ENCODE assay signal across 20 mouse cellular contexts in the genomic region with DNA sequence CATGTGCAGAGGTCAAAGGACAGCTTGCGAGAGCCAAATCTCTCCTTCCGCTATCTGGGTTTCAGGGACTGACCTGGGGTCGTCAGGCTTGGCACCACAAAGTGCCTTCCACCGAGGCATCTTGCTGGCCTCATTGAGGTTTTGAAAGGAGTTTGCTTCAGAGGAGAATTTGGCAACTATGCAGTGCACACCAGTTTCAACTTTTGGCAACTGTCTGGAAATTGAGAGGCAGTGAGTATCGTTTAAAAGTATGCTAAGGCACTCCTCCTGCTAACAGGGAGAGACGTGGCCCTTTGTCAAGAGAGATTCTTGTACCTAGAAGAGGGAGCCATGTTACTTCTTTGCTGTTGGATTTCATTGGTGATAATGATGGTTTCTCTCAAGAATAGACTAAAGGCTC. TPM values are rescaled to one million over a fixed set of nuclear protein-coding genes. Genes with fewer than 3 reads are reported as not detected.
DNase-seq lines count a peak whose midpoint lies in the region; TF ChIP-seq lines count a peak whose summit lies in the region.
"Had no signal": no experiment of that assay in that cellular context is flagged by ENCODE, and none has a peak within 500 bp of the region (broad histone marks: within the 10 kb centered on the region; RNA-seq: fewer than 3 reads in every experiment).

No protein-coding gene starts in this region.

- H3K27me3 ChIP-seq in heart, adult 2 months (ENCODE audit: control insufficient read depth, insufficient read depth, low read length): no peaks in the 10 kb centered on the region
- H3K27me3 ChIP-seq: CH12.LX; embryonic facial prominence, embryonic 15.5 days; hindbrain, embryonic 12.5 days had no signal

- H3K79me2 ChIP-seq in heart, adult 2 months (replicated peaks; ENCODE audit: control insufficient read depth, insufficient read depth, low read length): peaks cover 10% of the 10 kb centered on the region

- WGBS in heart, adult 2 months: 45% methylated on average over 6 of the region's 6 CpGs
- WGBS in lung, adult 2 months: 47% methylated on average over 6 of the region's 6 CpGs

- peaks cover 29% of the 10 kb centered on the region for H3K4me1 ChIP-seq in heart, adult 2 months (ENCODE audit: control insufficient read depth, insufficient read depth, low read length)
- H3K4me1 ChIP-seq in lung, adult 2 months (ENCODE audit: control insufficient read depth, insufficient read depth, low read length): peaks cover 48% of the 10 kb centered on the region
- H3K4me1 ChIP-seq: forebrain, embryonic 10.5 days; heart, embryonic 10.5 days; hindbrain, embryonic 12.5 days had no signal

- 0 out of 2 replicates have a peak, but pooled peaks cover 4% of the 10 kb centered on the region for H3K36me3 ChIP-seq in heart, adult 2 months (ENCODE audit: control insufficient read depth, insufficient read depth, low read length)
- H3K36me3 ChIP-seq: embryonic facial prominence, embryonic 15.5 days; hindbrain, embryonic 12.5 days had no signal

- TF ChIP-seq EP300 in heart, adult 2 months (IDR thresholded peaks at IDR 0.05; ENCODE audit: insufficient read depth, low read depth, low read length): no peak

- intact Hi-C loops in heart, adult 2 months (cut with DNase I): no loop called here

- no peak for TF ChIP-seq CTCF in heart, adult 2 months (IDR thresholded peaks at IDR 0.05)
- no peak for TF ChIP-seq CTCF in lung, adult 2 months (IDR thresholded peaks at IDR 0.05; ENCODE audit: insufficient read depth, low read length)

- H3K4me3 ChIP-seq in heart, adult 2 months: no peak overlapping the region
- H3K4me3 ChIP-seq in lung, adult 2 months (replicated peaks; ENCODE audit: extremely low read depth, low read depth, low read length): no peak overlapping the region
- H3K4me3 ChIP-seq: embryonic facial prominence, embryonic 15.5 days; erythroblast, embryonic 14.5 days; forebrain, embryonic 10.5 days; heart, embryonic 10.5 days; hindbrain, embryonic 12.5 days had no signal

- TF ChIP-seq POLR2A in heart, adult 2 months (IDR thresholded peaks at IDR 0.05; ENCODE audit: insufficient read depth, low read depth, low read length): no peak
- no peak for TF ChIP-seq POLR2A in lung, adult 2 months (IDR thresholded peaks at IDR 0.05; ENCODE audit: borderline replicate concordance, extremely low read depth, low read depth, low read length)

- no peak overlapping the region for H3K27ac ChIP-seq in heart, adult 2 months
- H3K27ac ChIP-seq: embryonic facial prominence, embryonic 15.5 days; forebrain, embryonic 10.5 days; heart, embryonic 10.5 days; hindbrain, embryonic 12.5 days had no signal

- no peak overlapping the region for H3K9ac ChIP-seq in heart, adult 2 months (ENCODE audit: low read depth, low read length)
- H3K9ac ChIP-seq: embryonic facial prominence, embryonic 15.5 days; hindbrain, embryonic 12.5 days had no signal

- DNase-seq in heart, adult 11 months: peak; percentile 85
- DNase-seq in heart, adult 2 months: no peak
- peak; percentile 41 for DNase-seq in lung, adult 2 months
- no peak for DNase-seq in lung, postnatal 10 days
- peak; percentile 59 for DNase-seq in NIH3T3 (ENCODE audit: low read depth)
- peak; percentile 60 for DNase-seq in lung, postnatal 36 days
- no peak for DNase-seq in cerebellum, postnatal 14 days
- no peak for DNase-seq in spleen, postnatal 14 days (ENCODE audit: low spot score in 2 of 2)
- DNase-seq: adrenal gland, postnatal 14 days; cerebellum, adult 18-20 months; cerebellum, adult 9-11 months; gastrocnemius, postnatal 25 days; heart, postnatal 10 days; heart, postnatal 4 days had no signal

RNA-seq across cellular contexts. Expression of a gene that starts 21.9 kb away (rescaled TPM):
- total RNA-seq in heart, adult 2 months (2021): 10 to 100 TPM; 31.8 to 35.9 TPM
- polyA plus RNA-seq in heart, adult 2 months (2012; rRNA removed): 10.3 TPM in 2 replicates
- 20.5 and 24.6 TPM in 2 replicates for polyA plus RNA-seq in lung, adult 2 months (2012; rRNA removed)

Comparison
In these comparisons a context has a peak if more than half of its experiments do, and no peak if none do; other contexts are left out.
1. DNase-seq: peak in heart, adult 11 months (single experiment), lung, adult 2 months (single experiment), NIH3T3 (single experiment) and lung, postnatal 36 days (single experiment); none in heart, adult 2 months (0 of 2), lung, postnatal 10 days (single experiment), cerebellum, postnatal 14 days (0 of 2) and spleen, postnatal 14 days (0 of 2).